Mouse (Mus musculus): ENCODE results near the gene Trmt112. TPM values are rescaled to one million over a fixed set of nuclear protein-coding genes. Genes with fewer than 3 reads are reported as not detected.

Gene Trmt112
- polyA plus RNA-seq, 1 experiment: 264 TPM

DNA sequence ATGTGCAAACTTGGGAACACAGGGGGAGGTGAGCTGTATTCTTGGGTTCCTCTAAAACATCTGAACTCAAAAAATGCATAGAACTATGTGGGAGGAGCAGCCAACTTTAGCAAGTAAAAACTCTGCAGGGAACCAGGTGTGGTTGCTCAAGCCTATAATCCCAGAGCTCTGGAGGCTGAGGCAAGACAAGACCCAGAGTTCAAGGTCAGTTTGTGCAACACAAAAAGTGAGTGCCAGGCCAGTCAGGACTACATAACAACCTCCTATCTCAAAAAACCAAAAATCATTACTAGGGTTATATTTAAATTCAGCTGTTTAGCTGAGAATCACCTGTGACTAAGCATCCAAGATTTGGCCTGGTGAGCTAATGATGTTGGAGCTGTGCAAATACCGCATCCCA is 22.5 kb downstream of the Trmt112 start:
- H3K79me3 ChIP-seq (ENCODE audit: low read depth): no peaks in the 10 kb centered on the region
- no peak overlapping the region for H3ac ChIP-seq (ENCODE audit: control insufficient read depth, insufficient read length, low read depth)
- H3K27me3 ChIP-seq (ENCODE audit: control insufficient read depth, insufficient read depth, insufficient read length): peaks cover 26% of the 10 kb centered on the region
- H3K36me3 ChIP-seq (ENCODE audit: control insufficient read depth, insufficient read depth): no peaks in the 10 kb centered on the region
- H3K4me3 ChIP-seq (ENCODE audit: insufficient read depth, poor library complexity, severe bottlenecking): no peak overlapping the region
- TF ChIP-seq MYOD1 (IDR thresholded peaks at IDR 0.05; ENCODE audit: control insufficient read depth, insufficient read length, low read depth) (no peak), MAX (IDR thresholded peaks at IDR 0.05) (no peak), CTCF (IDR thresholded peaks at IDR 0.05; ENCODE audit: control insufficient read depth, insufficient read depth, insufficient read length) (no peak), MYOG (IDR thresholded peaks at IDR 0.05; ENCODE audit: control insufficient read depth, extremely low read depth, insufficient read length) (no peak), CEBPB (IDR thresholded peaks at IDR 0.05; ENCODE audit: low read depth) (no peak), USF1 (IDR thresholded peaks at IDR 0.05; ENCODE audit: low read depth) (no peak), FOSL1 (IDR thresholded peaks at IDR 0.05; ENCODE audit: insufficient read depth, low read length, poor library complexity, severe bottlenecking) (no peak)
- no peaks in the 10 kb centered on the region for H3K79me2 ChIP-seq (ENCODE audit: control insufficient read depth, insufficient read depth)

DNA sequence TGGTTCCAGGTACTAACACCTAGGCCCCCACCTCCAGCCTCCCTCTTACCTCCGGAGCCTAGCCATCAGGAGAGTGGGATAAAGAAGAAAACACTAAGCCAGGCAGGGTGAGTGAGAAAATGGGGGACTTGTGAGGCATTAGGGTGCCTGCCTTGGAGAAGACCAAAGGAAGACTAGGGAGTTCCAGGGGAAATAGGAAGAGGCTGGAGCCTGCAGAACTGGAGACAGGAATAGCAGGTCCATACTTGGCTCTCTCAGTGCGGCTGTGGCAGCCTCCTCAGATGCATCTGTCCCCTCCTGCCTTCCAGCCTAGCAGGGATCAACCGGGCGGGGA is 23.6 kb downstream of the Trmt112 start:
- Histone ChIP-seq H3K4me3 (ENCODE audit: insufficient read depth, poor library complexity, severe bottlenecking) (no peak overlapping the region), H3ac (ENCODE audit: control insufficient read depth, insufficient read length, low read depth) (no peak overlapping the region), H3K79me2 (ENCODE audit: control insufficient read depth, insufficient read depth) (no peaks in the 10 kb centered on the region), H3K36me3 (ENCODE audit: control insufficient read depth, insufficient read depth) (no peaks in the 10 kb centered on the region), H3K27me3 (ENCODE audit: control insufficient read depth, insufficient read depth, insufficient read length) (peaks cover 18% of the 10 kb centered on the region), H3K79me3 (ENCODE audit: low read depth) (no peaks in the 10 kb centered on the region)
- TF ChIP-seq MYOD1 (IDR thresholded peaks at IDR 0.05; ENCODE audit: control insufficient read depth, insufficient read length, low read depth) (no peak), USF1 (IDR thresholded peaks at IDR 0.05; ENCODE audit: low read depth) (no peak), MYOG (IDR thresholded peaks at IDR 0.05; ENCODE audit: control insufficient read depth, extremely low read depth, insufficient read length) (no peak), FOSL1 (IDR thresholded peaks at IDR 0.05; ENCODE audit: insufficient read depth, low read length, poor library complexity, severe bottlenecking) (no peak), CEBPB (IDR thresholded peaks at IDR 0.05; ENCODE audit: low read depth) (no peak), MAX (IDR thresholded peaks at IDR 0.05) (no peak), CTCF (IDR thresholded peaks at IDR 0.05; ENCODE audit: control insufficient read depth, insufficient read depth, insufficient read length) (no peak)

DNA sequence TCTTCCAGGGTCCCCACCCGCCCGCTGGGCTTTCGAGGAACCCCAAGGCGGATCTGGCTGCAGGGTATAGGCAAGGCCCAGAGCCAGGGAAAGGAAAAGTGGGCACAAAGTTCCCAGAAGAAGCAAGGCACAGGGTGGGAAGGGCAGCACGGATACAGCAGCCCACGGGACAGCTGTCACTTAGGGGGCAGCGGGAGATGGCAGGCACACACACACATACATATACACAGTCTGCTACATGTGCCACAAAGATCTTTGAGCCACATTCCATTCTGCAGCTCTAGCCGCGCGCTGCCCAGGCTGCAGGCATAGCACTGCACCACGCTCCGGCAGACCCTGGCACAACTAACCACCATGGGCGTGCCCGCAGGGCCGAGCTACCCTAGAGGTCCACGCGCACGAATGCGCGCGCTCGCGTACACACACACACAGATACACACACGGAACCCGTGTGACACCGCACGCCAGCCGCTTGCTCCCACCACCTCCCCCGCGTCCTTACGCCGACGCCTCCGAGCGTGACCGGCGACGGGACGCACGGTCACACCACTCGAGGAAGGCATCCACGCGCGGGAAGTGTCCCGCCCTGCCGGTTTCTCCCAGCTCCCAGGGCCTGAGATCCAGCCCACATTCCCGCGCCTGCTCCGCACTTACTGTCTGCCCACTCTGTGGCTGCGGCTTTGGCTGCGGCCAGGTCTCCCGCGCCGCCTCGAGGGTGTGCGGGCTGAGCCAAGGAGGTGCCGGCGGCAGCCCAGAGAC is 24.1 kb downstream of the Trmt112 start:
- TF ChIP-seq MAX (IDR thresholded peaks at IDR 0.05) (no peak), CTCF (IDR thresholded peaks at IDR 0.05; ENCODE audit: control insufficient read depth, insufficient read depth, insufficient read length) (no peak), CEBPB (IDR thresholded peaks at IDR 0.05; ENCODE audit: low read depth) (no peak), MYOD1 (IDR thresholded peaks at IDR 0.05; ENCODE audit: control insufficient read depth, insufficient read length, low read depth) (no peak), FOSL1 (IDR thresholded peaks at IDR 0.05; ENCODE audit: insufficient read depth, low read length, poor library complexity, severe bottlenecking) (no peak), MYOG (IDR thresholded peaks at IDR 0.05; ENCODE audit: control insufficient read depth, extremely low read depth, insufficient read length) (no peak), USF1 (IDR thresholded peaks at IDR 0.05; ENCODE audit: low read depth) (no peak)
- peak overlapping the region; percentile 8 for H3ac ChIP-seq (ENCODE audit: control insufficient read depth, insufficient read length, low read depth)
- H3K4me3 ChIP-seq (ENCODE audit: insufficient read depth, poor library complexity, severe bottlenecking): no peak overlapping the region
- no peaks in the 10 kb centered on the region for H3K79me3 ChIP-seq (ENCODE audit: low read depth)
- no peaks in the 10 kb centered on the region for H3K79me2 ChIP-seq (ENCODE audit: control insufficient read depth, insufficient read depth)
- H3K27me3 ChIP-seq (ENCODE audit: control insufficient read depth, insufficient read depth, insufficient read length): peaks cover 18% of the 10 kb centered on the region
- H3K36me3 ChIP-seq (ENCODE audit: control insufficient read depth, insufficient read depth): no peaks in the 10 kb centered on the region

DNA sequence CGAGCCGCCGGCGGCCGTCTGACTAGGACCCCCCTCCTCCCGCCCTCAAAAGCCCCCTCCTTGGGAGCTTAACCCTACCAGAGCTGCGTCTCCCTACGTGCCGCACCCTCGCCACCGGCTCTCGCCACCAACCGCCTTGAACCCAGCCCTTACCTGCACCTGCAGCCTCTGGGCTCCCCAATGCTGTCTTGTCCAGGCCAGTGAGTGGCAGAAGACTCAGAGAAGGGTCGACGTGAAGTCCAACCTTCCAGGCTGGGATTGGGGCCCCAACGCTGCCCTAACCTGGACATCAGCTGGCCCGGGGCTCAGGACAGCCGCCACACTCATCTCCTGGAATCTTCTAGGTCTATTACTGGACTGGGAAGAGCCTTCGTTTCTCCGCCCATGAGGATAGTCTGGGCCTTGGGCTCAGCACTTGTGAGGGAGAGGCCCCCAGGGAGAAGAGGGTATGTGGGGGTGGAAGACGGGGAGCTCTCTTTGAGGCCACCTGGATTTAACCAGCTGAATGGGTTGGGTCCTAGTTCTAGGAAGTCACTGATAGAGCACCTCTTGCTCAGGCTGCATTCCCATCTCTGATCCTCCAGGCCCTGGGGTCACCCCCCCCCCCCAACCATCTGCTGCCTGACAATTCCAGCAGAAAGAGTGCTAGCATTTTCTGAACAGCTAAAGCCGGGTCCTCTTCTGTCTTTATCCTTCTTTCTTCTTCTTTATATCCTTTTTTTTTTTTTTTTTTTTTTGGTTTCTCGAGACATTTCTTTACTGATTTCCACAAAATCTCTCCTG is 24.9 kb downstream of the Trmt112 start, which contains the start of gene Kcnk4:
TSS of gene Kcnk4 (minus strand) at position 321 of the 783 bp plus-strand sequence.
- Histone ChIP-seq H3K79me3 (ENCODE audit: low read depth) (no peaks in the 10 kb centered on the region), H3ac (ENCODE audit: control insufficient read depth, insufficient read length, low read depth) (peak within 1 kb of the TSS; percentile 8), H3K79me2 (ENCODE audit: control insufficient read depth, insufficient read depth) (no peaks in the 10 kb centered on the region), H3K27me3 (ENCODE audit: control insufficient read depth, insufficient read depth, insufficient read length) (peaks cover 18% of the 10 kb centered on the region), H3K4me3 (ENCODE audit: insufficient read depth, poor library complexity, severe bottlenecking) (no peak within 1 kb of the TSS), H3K36me3 (ENCODE audit: control insufficient read depth, insufficient read depth) (no peaks in the 10 kb centered on the region)
- no peak for TF ChIP-seq MAX (IDR thresholded peaks at IDR 0.05)
- no peak for TF ChIP-seq USF1 (IDR thresholded peaks at IDR 0.05; ENCODE audit: low read depth)
- no peak for TF ChIP-seq CEBPB (IDR thresholded peaks at IDR 0.05; ENCODE audit: low read depth)

DNA sequence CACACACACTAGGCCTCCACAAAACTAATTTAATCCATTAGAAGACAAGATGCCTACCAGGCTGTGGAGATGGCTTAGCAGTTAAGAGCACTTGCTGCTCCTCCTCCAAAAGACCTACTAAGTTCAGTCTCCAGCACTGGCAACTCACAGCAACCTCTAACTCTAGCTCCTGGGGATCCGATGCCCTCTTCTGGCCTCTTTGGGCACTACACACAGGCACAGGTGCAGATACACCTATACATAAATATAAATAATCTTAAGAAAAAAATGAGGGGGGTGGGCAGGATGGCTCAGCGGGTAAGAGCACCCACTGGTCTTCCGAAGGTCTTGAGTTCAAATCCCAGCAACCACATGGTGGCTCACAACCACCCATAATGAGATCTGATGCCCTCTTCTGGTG is 26.8 kb downstream of the Trmt112 start:
- TF ChIP-seq CEBPB (IDR thresholded peaks at IDR 0.05; ENCODE audit: low read depth) (no peak), MYOG (IDR thresholded peaks at IDR 0.05; ENCODE audit: control insufficient read depth, extremely low read depth, insufficient read length) (no peak), FOSL1 (IDR thresholded peaks at IDR 0.05; ENCODE audit: insufficient read depth, low read length, poor library complexity, severe bottlenecking) (no peak), USF1 (IDR thresholded peaks at IDR 0.05; ENCODE audit: low read depth) (no peak), MYOD1 (IDR thresholded peaks at IDR 0.05; ENCODE audit: control insufficient read depth, insufficient read length, low read depth) (no peak), MAX (IDR thresholded peaks at IDR 0.05) (no peak)
- no peak overlapping the region for H3ac ChIP-seq (ENCODE audit: control insufficient read depth, insufficient read length, low read depth)
- H3K27me3 ChIP-seq (ENCODE audit: control insufficient read depth, insufficient read depth, insufficient read length): peaks cover 18% of the 10 kb centered on the region
- peaks cover 6% of the 10 kb centered on the region for H3K79me2 ChIP-seq (ENCODE audit: control insufficient read depth, insufficient read depth)
- H3K36me3 ChIP-seq (ENCODE audit: control insufficient read depth, insufficient read depth): no peaks in the 10 kb centered on the region
- H3K4me3 ChIP-seq (ENCODE audit: insufficient read depth, poor library complexity, severe bottlenecking): no peak overlapping the region
- H3K79me3 ChIP-seq (ENCODE audit: low read depth): no peaks in the 10 kb centered on the region

Measured in C2C12 (cell line).